Mouse (Mus musculus) spleen, postnatal 36 days (tissue): Measurements from ENCODE around the gene H2afz.
A peak's percentile ranks its signal among the peaks of the same experiment; 100 is the strongest.
"Not testable (repeated sequence)": the region's sequence is repeated elsewhere in the genome, so short reads cannot be mapped to it uniquely, and the experiment has no call there.

Source experiments
- DNase-seq, 2 experiments: peaks; one replicate each; pipeline ENCODE4 v3.0.0; 2022; ENCODE audit warnings: low spot score in 2 of 2, mixed read lengths in 1 of 2

Gene H2afz

GRCm38 (mm10) chr3:137864124-137864987, at the start of gene H2afz:
TSS of gene H2afz (plus strand) at chr3:137864487.
- peak; percentile 99 for DNase-seq

DNA sequence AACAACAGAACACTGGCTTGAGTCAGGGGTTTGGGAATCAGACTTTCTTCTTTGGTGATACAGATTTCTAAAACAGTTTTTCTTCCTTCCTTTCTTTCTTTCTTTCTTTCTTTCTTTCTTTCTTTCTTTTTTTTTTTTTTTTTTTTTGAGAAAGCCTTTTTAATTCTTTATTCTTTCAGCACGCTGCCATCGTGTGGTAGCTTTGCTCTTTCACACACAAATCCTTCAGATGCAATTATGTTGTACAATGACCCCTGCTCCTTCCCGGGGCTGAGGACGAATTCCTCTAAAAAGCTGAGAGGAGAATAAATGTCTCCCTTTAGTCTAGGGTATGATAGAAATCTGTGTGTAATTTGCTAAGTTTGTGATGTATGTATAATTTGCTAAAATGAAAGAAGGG, 45.6 kb upstream of the H2afz start:
- no peak for DNase-seq

DNA sequence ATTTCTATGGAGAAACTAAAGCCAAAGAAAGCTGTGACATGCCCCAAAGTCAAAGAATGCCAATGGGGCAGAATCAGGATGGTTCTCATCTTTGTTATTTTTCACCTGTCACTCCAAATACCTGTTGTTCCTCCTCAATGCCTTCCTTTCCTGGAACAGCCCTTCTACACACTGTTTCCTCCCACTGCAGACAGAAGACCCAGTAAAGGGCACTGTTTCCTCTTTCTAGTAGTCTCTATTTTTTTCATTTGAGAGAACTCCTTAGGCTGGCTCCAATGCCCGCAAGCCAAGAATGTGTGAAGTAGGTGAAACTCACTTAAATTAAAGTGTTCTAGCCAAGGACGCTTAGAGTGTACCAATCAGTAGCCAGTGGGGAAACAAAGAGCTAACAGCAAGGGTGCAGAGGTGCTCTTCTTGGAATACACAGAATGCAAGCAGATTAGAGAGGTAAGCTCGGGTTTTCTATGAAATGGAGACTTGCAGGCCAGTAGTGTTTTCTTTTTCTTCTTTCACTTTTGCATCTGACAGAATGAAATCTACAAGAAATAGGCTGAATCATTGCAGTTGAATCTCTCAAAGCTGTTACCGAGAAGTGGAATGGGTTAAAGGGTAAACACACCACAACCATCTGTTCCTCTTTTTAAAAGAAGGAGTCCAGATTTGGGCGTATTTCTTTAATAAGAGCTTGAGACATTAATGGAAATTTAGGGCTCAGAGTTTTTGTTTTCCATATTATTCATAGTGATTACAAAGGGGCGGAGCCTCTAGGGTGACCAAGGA, 43.4 kb upstream of the H2afz start:
- no peak for DNase-seq

GRCm38 (mm10) chr3:137823317-137823716, 41.0 kb upstream of the H2afz start:
- no peak for DNase-seq

GRCm38 (mm10) chr3:137827678-137828077, 36.6 kb upstream of the H2afz start:
- DNase-seq = no peak

DNA sequence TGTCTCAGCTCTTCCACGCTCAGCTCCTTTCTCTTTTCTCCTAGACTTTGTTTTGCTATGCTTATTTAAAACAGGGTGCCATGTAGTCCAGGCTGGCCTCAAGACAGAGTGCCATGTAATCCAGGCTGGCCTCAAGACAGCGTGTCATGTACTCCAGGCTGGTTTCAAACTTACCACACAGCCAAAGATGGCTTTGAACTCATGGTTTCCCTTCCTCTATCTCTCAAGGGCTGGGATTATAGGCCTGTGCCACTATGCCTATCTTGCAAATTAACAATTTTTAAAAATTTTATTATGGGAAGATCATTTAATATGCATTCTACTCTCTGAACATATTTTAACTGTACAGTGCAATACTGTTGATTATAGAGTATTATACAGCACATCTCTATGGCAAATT, 33.1 kb upstream of the H2afz start:
- DNase-seq = no peak

- DNase-seq = no peak
These were observed 31.2 kb upstream of the H2afz start for GRCm38 (mm10) chr3:137833128-137833527.

DNA sequence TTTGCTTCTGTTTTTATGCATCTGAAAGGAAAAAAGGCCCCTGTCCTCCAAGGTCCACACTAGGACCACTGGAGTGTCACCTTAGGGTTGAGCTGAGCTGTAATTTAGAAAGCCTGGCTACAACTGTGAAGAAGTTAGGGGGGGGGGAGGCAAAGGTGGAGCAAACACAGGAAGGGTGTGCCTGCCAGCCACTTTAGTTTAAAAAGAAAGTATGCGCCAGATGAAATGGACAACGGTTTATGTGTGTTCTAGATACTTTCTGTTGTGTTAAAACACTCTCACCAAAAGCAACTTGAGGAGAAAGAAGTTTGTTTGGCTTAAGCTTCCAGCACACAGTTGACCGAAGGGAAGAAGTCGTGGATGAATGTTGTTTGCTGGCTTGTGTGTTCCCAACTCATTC, 30.6 kb upstream of the H2afz start:
- no peak for DNase-seq

DNA sequence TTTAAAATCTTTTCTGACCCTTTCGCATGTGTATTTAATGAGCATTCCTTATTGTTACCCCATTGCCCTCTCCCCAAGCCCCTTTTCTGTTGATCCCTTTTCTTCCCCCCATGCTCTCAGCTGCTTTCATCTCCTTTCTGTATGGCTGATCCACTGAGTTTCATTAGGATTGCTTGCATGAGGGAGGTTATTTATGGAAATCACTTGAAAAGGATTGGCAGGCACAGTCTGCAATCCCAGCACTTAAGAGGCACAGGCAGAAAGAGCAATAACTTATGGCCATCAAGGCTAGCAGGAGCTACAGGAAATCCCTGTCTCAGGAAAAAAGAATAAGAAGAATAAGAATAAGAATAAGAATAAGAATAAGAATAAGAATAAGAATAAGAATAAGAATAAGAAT, 27.7 kb upstream of the H2afz start:
- no peak for DNase-seq

DNA sequence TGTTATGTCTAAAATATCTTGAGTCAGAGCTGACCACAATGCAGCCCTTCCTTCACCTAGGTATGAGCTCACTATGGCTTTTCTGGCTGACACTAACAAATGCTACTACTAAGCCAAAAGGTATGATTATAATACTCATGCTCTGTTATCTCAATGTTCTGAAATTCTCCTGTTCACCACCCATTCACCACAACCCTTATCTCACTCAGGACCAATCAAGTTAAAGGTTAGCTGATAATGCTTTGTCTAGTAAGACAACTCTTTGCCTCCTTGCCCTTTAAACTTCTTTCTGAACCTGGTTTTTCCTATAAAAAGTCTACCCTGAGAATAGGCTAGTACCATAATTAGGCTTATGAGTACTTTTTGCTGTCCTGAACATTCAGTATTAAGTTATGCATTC, 26.1 kb upstream of the H2afz start:
- no peak for DNase-seq

DNA sequence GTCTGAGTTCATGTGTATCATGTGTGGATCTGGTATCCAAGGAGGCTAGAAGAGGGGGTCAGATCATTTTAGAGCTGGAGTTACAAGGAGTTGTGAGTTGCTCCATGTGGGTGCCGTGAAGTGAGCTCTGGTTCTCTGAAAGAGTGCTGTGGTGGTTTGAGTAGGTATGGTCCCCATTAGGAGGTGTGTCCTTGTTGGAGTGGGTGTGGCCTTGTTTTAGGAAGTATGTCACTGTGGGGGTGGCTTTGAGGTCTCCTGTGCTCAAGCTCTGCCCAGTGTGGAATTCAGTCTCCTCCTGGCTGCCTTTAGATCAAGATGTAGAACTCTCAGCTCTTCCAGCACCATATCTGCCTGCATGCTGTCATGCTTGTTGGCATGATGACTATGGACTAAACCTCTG, 21.3 kb upstream of the H2afz start:
- no peak for DNase-seq

GRCm38 (mm10) chr3:137844263-137844662, 20.0 kb upstream of the H2afz start:
- DNase-seq = no peak

DNA sequence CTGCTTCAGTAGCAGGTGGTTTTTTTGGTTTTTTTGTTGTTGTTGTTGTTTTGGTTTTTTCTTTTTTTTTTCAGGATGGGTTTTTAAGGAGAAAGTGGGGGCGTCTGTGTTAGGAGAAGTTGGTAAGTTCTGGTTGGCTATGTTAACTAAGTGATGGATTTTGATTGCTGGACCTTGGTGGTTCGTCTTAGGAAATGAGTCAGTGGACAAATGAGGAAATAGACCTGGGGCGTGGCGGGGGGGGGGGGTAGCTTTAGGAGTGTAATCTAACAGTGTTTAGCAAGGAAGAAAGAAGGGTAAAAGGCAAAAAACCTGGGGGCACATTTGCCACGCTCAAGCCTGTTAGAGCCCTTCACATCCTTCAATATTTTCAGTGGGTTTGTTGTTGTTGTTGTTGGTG, 17.7 kb upstream of the H2afz start:
- DNase-seq = no peak

- no peak for DNase-seq
These were observed 15.9 kb upstream of the H2afz start for GRCm38 (mm10) chr3:137848354-137848753.

DNA sequence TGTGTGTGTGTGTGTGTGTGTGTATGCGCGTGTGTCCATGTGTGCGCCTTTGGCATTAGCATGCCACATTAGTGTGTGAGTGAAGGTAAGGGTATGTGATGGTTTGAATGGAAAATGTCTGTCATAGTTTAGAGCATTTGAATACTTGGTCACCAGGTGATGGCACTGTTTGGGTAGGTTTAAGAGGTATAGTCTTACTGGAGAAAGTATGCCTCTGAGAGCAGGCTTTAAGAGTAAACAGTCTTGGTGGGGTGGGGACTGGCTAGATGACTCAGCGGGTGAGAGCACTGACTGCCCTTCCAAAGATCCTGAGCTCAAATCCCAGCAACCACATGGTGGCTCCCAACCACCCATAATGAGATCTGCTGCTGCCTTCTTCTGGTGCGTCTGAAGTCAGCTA, 14.6 kb upstream of the H2afz start:
- DNase-seq = no peak

GRCm38 (mm10) chr3:137851196-137851595, 13.1 kb upstream of the H2afz start:
- DNase-seq = no peak

DNA sequence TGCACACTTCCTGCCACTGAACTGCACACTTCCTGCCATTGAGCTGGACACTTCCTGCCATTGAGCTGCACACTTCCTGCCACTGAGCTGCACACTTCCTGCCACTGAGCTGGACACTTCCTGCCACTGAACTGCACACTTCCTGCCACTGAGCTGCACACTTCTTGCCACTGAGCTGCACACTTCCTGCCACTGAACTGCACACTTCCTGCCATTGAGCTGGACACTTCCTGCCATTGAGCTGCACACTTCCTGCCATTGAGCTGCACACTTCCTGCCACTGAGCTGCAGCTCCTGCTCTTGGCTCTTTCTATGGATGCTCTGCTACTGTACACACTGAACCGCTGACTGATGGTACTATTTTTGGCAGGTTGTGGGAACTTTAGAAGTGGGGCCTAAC, 11.3 kb upstream of the H2afz start:
- DNase-seq = not testable (repeated sequence)

DNA sequence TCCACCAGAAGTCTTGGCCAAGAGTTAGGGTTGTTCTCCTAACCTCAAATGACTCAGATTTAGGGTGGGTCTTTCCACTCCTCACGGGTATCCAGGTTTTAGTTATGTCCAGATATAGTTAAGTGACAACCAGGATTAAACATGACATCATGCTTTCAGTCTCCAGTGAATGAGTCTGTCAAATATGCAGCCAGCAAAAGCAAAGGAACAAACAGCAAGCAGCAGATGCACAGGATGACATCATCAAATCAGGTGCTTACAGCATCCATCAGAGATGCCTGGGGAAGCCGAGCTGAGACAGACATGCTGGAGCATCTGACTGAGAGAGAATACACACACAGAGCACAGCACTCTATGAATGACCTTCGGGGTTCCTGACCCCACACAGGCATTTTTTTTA, 9.0 kb upstream of the H2afz start:
- DNase-seq = no peak

- no peak for DNase-seq
These were observed 8.2 kb upstream of the H2afz start for GRCm38 (mm10) chr3:137856061-137856460.

DNA sequence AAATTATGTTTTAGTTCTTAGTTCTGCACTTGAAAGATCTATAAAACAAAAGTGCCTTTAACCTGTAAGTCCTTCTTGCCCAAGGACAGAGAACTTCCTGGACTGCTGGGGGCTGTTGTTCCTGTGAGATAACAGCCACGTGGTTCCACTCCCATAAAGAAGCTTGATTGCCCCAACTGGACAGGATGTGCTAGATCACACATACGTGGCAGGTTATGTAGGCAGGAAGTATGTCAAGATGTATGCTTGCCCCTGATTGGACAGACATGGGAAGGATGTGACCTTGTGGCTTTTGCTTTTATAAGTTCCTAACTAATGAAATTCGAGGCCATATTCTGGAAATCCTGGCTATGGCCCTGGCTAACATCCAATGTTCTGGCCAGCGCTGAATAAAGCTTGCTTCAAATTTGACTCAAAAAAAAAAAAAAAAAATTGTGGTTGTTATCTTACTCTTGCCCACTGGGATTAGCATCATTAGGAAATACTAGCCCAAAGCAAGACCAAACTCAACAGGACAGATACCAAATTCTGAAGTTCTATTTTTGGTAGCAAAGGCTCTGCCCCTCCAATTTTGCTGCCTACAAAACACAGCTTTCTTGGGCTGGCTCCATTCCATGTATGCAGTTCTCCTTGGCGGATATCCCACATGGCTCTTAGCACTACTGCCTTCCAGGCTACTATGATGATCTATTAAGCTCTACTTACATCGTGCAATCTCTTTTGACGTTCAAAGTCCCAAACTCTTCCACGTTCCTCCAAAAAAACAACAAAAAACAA, 3.7 kb upstream of the H2afz start:
- peak in 1 of 2 experiments; percentile 4 for DNase-seq

DNA sequence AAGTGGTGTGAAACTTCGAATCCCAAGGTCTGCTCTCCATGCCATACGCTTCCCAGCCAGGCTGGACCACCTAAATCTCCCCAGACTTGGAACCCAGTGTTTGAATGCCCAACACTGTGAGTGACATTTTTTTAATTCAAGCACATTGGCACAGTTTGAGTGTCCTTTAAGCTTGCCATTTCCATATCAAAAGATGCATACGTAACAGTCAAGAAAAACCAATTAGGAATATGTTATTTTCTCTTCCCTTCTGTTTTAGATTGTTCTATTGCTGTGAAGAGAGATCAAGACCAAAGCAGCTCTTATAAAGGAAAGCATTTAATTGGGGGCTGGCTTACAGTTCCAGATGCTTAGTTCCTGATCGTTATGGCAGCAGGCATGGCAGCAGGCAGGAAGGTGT, 2.9 kb upstream of the H2afz start:
- DNase-seq = no peak

DNA sequence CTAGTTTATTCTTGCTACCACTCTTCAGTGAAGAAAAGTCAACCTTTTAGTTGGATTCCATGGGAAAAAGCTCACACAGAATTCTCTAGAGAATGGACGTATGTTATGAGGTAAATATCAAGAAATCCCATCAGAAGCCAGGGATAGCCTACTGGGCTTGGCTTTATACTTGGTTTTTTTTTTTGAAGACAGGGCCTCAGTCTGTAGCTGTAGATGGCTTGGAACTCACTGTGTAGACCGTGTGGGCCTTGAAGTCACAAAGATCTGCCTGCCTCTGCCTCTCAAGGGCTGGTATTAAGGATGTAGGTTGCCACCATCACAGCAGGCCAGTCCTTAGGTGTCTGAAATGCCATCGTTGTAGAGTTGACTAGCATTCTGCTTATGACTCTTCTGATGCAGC, 1.7 kb upstream of the H2afz start:
- no peak for DNase-seq
